Mouse (Mus musculus) testis, adult 2 months (tissue): ENCODE results near the gene Gzme.

ENCODE experiments used
- CTCF ChIP-seq: fragments of 200-500 bp; IDR thresholded peaks from 2 replicates; pipeline ENCODE4 v1.5.1; 2012; ENCODE audit warnings: low read depth, mild to moderate bottlenecking, inconsistent platforms, low read length, moderate library complexity; ENCODE audit not compliant: control insufficient read depth, insufficient read depth, insufficient replicate concordance
- POLR2A ChIP-seq: fragments of 200-500 bp; IDR thresholded peaks from 2 replicates; pipeline ENCODE4 v1.6.1; 2012; ENCODE audit warnings: low read depth, mild to moderate bottlenecking, inconsistent platforms, low read length, moderate library complexity; ENCODE audit not compliant: control insufficient read depth

- TF ChIP-seq CTCF (no peak), POLR2A (no peak)
Measured at GRCm38 (mm10) chr14:56105016-56105415, 15.4 kb downstream of the Gzme start.
